Mouse (Mus musculus): ENCODE results near the gene Lrfn2.

The Lrfn2 gene

GRCm38 (mm10) chr17:48963740-48964139 is 31.6 kb downstream of the Lrfn2 start:
- in situ Hi-C loops (cut with MboI, MseI): no loop called here

GRCm38 (mm10) chr17:48968304-48968703 is 36.1 kb downstream of the Lrfn2 start:
- in situ Hi-C loops (cut with MboI, MseI): no loop called here

- in situ Hi-C loops (cut with MboI, MseI): no loop called here
Measured at GRCm38 (mm10) chr17:48971296-48971695, 39.1 kb downstream of the Lrfn2 start.

GRCm38 (mm10) chr17:48972866-48973265 is 40.7 kb downstream of the Lrfn2 start:
- in situ Hi-C loops (cut with MboI, MseI): no loop called here

- in situ Hi-C loops (cut with MboI, MseI): no loop called here
Measured at GRCm38 (mm10) chr17:48973394-48973793, 41.2 kb downstream of the Lrfn2 start.

- in situ Hi-C loops (cut with MboI, MseI): no loop called here
Measured at GRCm38 (mm10) chr17:48975055-48975454, 42.9 kb downstream of the Lrfn2 start.

GRCm38 (mm10) chr17:48976611-48977022 is 44.4 kb downstream of the Lrfn2 start:
- in situ Hi-C loops (cut with MboI, MseI): no loop called here

GRCm38 (mm10) chr17:48995256-48995993 is 63.2 kb downstream of the Lrfn2 start:
- in situ Hi-C loops (cut with MboI, MseI): no loop called here

GRCm38 (mm10) chr17:48999463-49000227 is 67.5 kb downstream of the Lrfn2 start:
- in situ Hi-C loops (cut with MboI, MseI): no loop called here

GRCm38 (mm10) chr17:49009384-49010073 is 77.3 kb downstream of the Lrfn2 start:
- in situ Hi-C loops (cut with MboI, MseI): no loop called here

- in situ Hi-C loops (cut with MboI, MseI): no loop called here
Measured at GRCm38 (mm10) chr17:49013876-49014600, 81.9 kb downstream of the Lrfn2 start.

GRCm38 (mm10) chr17:49015368-49015767 is 83.2 kb downstream of the Lrfn2 start:
- in situ Hi-C loops (cut with MboI, MseI): no loop called here

GRCm38 (mm10) chr17:49016229-49016628 is 84.0 kb downstream of the Lrfn2 start:
- in situ Hi-C loops (cut with MboI, MseI): no loop called here

GRCm38 (mm10) chr17:49017438-49018415 is 85.5 kb downstream of the Lrfn2 start:
- in situ Hi-C loops (cut with MboI, MseI): no loop called here

- in situ Hi-C loops (cut with MboI, MseI): no loop called here
Measured at GRCm38 (mm10) chr17:49018774-49019488, 86.8 kb downstream of the Lrfn2 start.

GRCm38 (mm10) chr17:49029556-49030268 is 97.5 kb downstream of the Lrfn2 start:
- in situ Hi-C loops (cut with MboI, MseI): no loop called here

- in situ Hi-C loops (cut with MboI, MseI): no loop called here
Measured at GRCm38 (mm10) chr17:49030269-49030615, 98.1 kb downstream of the Lrfn2 start.

GRCm38 (mm10) chr17:49030841-49031240 is 98.7 kb downstream of the Lrfn2 start:
- in situ Hi-C loops (cut with MboI, MseI): no loop called here

- in situ Hi-C loops (cut with MboI, MseI): no loop called here
Measured at GRCm38 (mm10) chr17:49031790-49032189, 99.6 kb downstream of the Lrfn2 start.
